ENCODE assay signal across 29 mouse cellular contexts in the genomic region with DNA sequence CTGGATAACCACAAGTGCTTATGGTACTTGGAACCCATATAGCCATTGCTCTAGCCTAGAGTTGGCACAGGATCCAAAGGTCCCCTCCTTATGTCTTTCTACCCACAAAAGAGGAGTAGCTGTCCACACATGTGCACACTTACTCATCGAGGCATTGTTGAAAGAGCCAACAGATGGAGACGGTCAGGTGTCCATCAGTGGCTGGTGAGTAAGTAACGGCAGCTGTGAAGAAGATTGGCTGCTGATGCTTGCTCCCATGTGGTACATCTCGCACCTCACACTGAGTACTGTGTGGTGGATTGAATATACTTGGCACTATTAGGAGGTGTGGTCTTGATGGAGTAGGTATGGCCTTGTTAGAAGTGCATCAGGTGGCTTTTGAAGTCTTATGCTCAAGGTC.
"Had no signal": no experiment of that assay in that cellular context is flagged by ENCODE, and none has a peak within 500 bp of the region (broad histone marks: within the 10 kb centered on the region; RNA-seq: fewer than 3 reads in every experiment).

No protein-coding gene starts in this region.

- H3K4me1 ChIP-seq: limb, embryonic 10.5 days; limb, embryonic 12.5 days; limb, embryonic 13.5 days; limb, embryonic 15.5 days; liver, embryonic 12.5 days; liver, embryonic 13.5 days; liver, embryonic 15.5 days; lung, embryonic 15.5 days; midbrain, embryonic 10.5 days; midbrain, embryonic 12.5 days; midbrain, embryonic 13.5 days had no signal

- H3K9me3 ChIP-seq: limb, embryonic 10.5 days; limb, embryonic 12.5 days; limb, embryonic 13.5 days; limb, embryonic 15.5 days; liver, embryonic 13.5 days; liver, embryonic 15.5 days; lung, embryonic 15.5 days; midbrain, embryonic 10.5 days; midbrain, embryonic 12.5 days; midbrain, embryonic 13.5 days had no signal

- H3K4me3 ChIP-seq: left cerebral cortex, adult 2 months; limb, embryonic 10.5 days; limb, embryonic 12.5 days; limb, embryonic 13.5 days; limb, embryonic 15.5 days; liver, embryonic 12.5 days; liver, embryonic 13.5 days; liver, embryonic 15.5 days; lung, embryonic 15.5 days; midbrain, embryonic 10.5 days; midbrain, embryonic 12.5 days; midbrain, embryonic 13.5 days had no signal

- H3K36me3 ChIP-seq: limb, embryonic 10.5 days; limb, embryonic 12.5 days; limb, embryonic 13.5 days; limb, embryonic 15.5 days; liver, embryonic 12.5 days; liver, embryonic 13.5 days; liver, embryonic 15.5 days; lung, embryonic 15.5 days; midbrain, embryonic 12.5 days had no signal

- DNase-seq: left cerebral cortex, postnatal 4 days; liver; liver, embryonic 13.5 days; liver, postnatal 0 days; lung, adult 18-20 months; lung, adult 2 months; lung, embryonic 14.5 days; lung, postnatal 10 days; lung, postnatal 14 days; lung, postnatal 36 days; lung, postnatal 4 days; midbrain, embryonic 14.5 days had no signal

- ATAC-seq: liver, embryonic 12.5 days; liver, postnatal 0 days; lung, postnatal 0 days; midbrain, embryonic 13.5 days; midbrain, embryonic 16.5 days had no signal

- H3K27me3 ChIP-seq: limb, embryonic 12.5 days; limb, embryonic 13.5 days; limb, embryonic 15.5 days; liver, embryonic 12.5 days; liver, embryonic 13.5 days; liver, embryonic 15.5 days; lung, embryonic 15.5 days; midbrain, embryonic 12.5 days; midbrain, embryonic 13.5 days had no signal

- H3K4me2 ChIP-seq: limb, embryonic 12.5 days; limb, embryonic 13.5 days; limb, embryonic 15.5 days; liver, embryonic 11.5 days; liver, embryonic 12.5 days; liver, embryonic 13.5 days; liver, embryonic 15.5 days; lung, embryonic 14.5 days; lung, embryonic 15.5 days; midbrain, embryonic 11.5 days; midbrain, embryonic 12.5 days; midbrain, embryonic 13.5 days had no signal

- H3K9ac ChIP-seq: limb, embryonic 12.5 days; limb, embryonic 13.5 days; limb, embryonic 15.5 days; liver, embryonic 12.5 days; liver, embryonic 13.5 days; liver, embryonic 14.5 days; liver, embryonic 15.5 days; liver, postnatal 0 days; lung, embryonic 14.5 days; lung, embryonic 15.5 days; midbrain, embryonic 12.5 days; midbrain, embryonic 13.5 days had no signal

- H3K27ac ChIP-seq: left cerebral cortex, adult 2 months; limb, embryonic 10.5 days; limb, embryonic 12.5 days; limb, embryonic 13.5 days; limb, embryonic 15.5 days; liver, embryonic 12.5 days; liver, embryonic 13.5 days; liver, embryonic 14.5 days; liver, embryonic 15.5 days; lung, embryonic 15.5 days; macrophage; midbrain, embryonic 10.5 days; midbrain, embryonic 12.5 days; midbrain, embryonic 13.5 days had no signal
